Mouse (Mus musculus) midbrain, embryonic 11.5 days (tissue): ENCODE results near the gene Rabggta. TPM values are rescaled to one million over a fixed set of nuclear protein-coding genes. Genes with fewer than 3 reads are reported as not detected.

Experiments
- ATAC-seq: fragments of 200-750 bp; cut with Nextera tagmentation; 2 replicates; pipeline ENCODE4 v1.8.0; 2017; ENCODE audit warnings: moderate TSS enrichment, moderate library complexity; ENCODE audit not compliant: low FRiP score
- DNase-seq: peaks from one replicate; pipeline ENCODE4 v3.0.0; 2015; ENCODE audit warnings: low spot score; ENCODE audit errors: missing footprints
- H3K27ac ChIP-seq: fragments of 300-500 bp; sonication (generic); 2 replicates; pipeline ENCODE4 v1.5.1; 2014; ENCODE audit warnings: low read depth, low read length
- H3K27me3 ChIP-seq: fragments of 300-500 bp; sonication (generic); 2 replicates; pipeline ENCODE4 v1.6.1; 2014; ENCODE audit warnings: mild to moderate bottlenecking, low read length, moderate library complexity, mixed read lengths; ENCODE audit not compliant: control insufficient read depth, insufficient read depth
- H3K36me3 ChIP-seq: fragments of 300-500 bp; sonication (generic); 2 replicates; pipeline ENCODE4 v1.6.1; 2014; ENCODE audit warnings: mild to moderate bottlenecking, low read length, moderate library complexity, mixed read lengths; ENCODE audit not compliant: control insufficient read depth, insufficient read depth
- H3K4me1 ChIP-seq: fragments of 300-500 bp; sonication (generic); 2 replicates; pipeline ENCODE4 v1.6.1; 2014; ENCODE audit warnings: low read length; ENCODE audit not compliant: control insufficient read depth, insufficient read depth
- H3K4me2 ChIP-seq: fragments of 300-500 bp; sonication (generic); 2 replicates; pipeline ENCODE4 v1.6.1; 2014; ENCODE audit warnings: mild to moderate bottlenecking, moderate library complexity
- H3K4me3 ChIP-seq: fragments of 300-500 bp; sonication (generic); 2 replicates; pipeline ENCODE4 v1.5.1; 2014; ENCODE audit warnings: low read depth, low read length
- H3K9ac ChIP-seq: fragments of 300-500 bp; sonication (generic); 2 replicates; pipeline ENCODE4 v1.6.1; 2014; ENCODE audit warnings: low read length
- H3K9me3 ChIP-seq: fragments of 300-500 bp; sonication (generic); 2 replicates; pipeline ENCODE4 v1.6.1; 2016; ENCODE audit warnings: low read length; ENCODE audit not compliant: control insufficient read depth
- WGBS: fragments of 180-500 bp; shearing (Covaris S2); extraction: QIAGEN DNeasy Blood & Tissue Kit; methylation state at CpG from one replicate; pipeline ENCODE4 v1.1.7; 2014; 5-methylcytosine and 5-hydroxymethylcytosine counted together
- polyA plus RNA-seq: library from polyadenylated mRNA; unstranded; fragments of >200 nt; fragmentation: Nextera tagmentation; extraction: Ambion mirVana; gene quantifications from 2 replicates; pipeline ENCODE4 v1.2.1, GENCODE M21; 2014

The Rabggta gene
- polyA plus RNA-seq, 1 experiment from 2014 or later: 22.0 TPM

- H3K4me2 ChIP-seq: peak overlapping the region; percentile 8; the same call in 1 of the 2 replicates
- no peak for DNase-seq
- H3K4me1 ChIP-seq: no peaks in the 10 kb centered on the region
- no peak overlapping the region for H3K27ac ChIP-seq
- H3K4me3 ChIP-seq: no peak overlapping the region
- WGBS: 15% methylated on average over 25 of the region's 25 CpGs
- H3K27me3 ChIP-seq: no peaks in the 10 kb centered on the region; the same call in 1 of the 2 replicates
- H3K9ac ChIP-seq: no peak overlapping the region
- H3K36me3 ChIP-seq: no peaks in the 10 kb centered on the region
- no peaks in the 10 kb centered on the region for H3K9me3 ChIP-seq
- ATAC-seq: no peak
Measured at GRCm38 (mm10) chr14:55713007-55713728, 8.9 kb downstream of the Rabggta start.

- no peaks in the 10 kb centered on the region for H3K9me3 ChIP-seq
- H3K27ac ChIP-seq: no peak overlapping the region
- H3K9ac ChIP-seq: no peak overlapping the region
- no peaks in the 10 kb centered on the region for H3K36me3 ChIP-seq
- ATAC-seq (no peak), DNase-seq (no peak)
- H3K4me1 ChIP-seq: no peaks in the 10 kb centered on the region
- WGBS: 82% methylated on average over 7 of the region's 7 CpGs
- H3K27me3 ChIP-seq: no peaks in the 10 kb centered on the region; the same call in 1 of the 2 replicates
- H3K4me2 ChIP-seq: no peak overlapping the region
- H3K4me3 ChIP-seq: no peak overlapping the region
Measured at GRCm38 (mm10) chr14:55711786-55712185, 10.3 kb downstream of the Rabggta start.

GRCm38 (mm10) chr14:55709509-55709908, 12.6 kb downstream of the Rabggta start:
- H3K9me3 ChIP-seq: no peaks in the 10 kb centered on the region
- H3K36me3 ChIP-seq: no peaks in the 10 kb centered on the region
- H3K27me3 ChIP-seq: no peaks in the 10 kb centered on the region; the same call in 1 of the 2 replicates
- 85% methylated on average over 4 of the region's 4 CpGs for WGBS
- no peaks in the 10 kb centered on the region for H3K4me1 ChIP-seq
- no peak for ATAC-seq
- no peak overlapping the region for H3K4me2 ChIP-seq
- no peak for DNase-seq
- H3K4me3 ChIP-seq: no peak overlapping the region
- H3K27ac ChIP-seq: no peak overlapping the region
- no peak overlapping the region for H3K9ac ChIP-seq

GRCm38 (mm10) chr14:55707397-55707796, 14.7 kb downstream of the Rabggta start:
- ATAC-seq (no peak), DNase-seq (no peak)
- Histone ChIP-seq H3K4me2 (no peak overlapping the region), H3K4me3 (no peak overlapping the region), H3K36me3 (no peaks in the 10 kb centered on the region), H3K27ac (no peak overlapping the region), H3K9ac (no peak overlapping the region), H3K27me3 (no peaks in the 10 kb centered on the region), H3K4me1 (no peaks in the 10 kb centered on the region), H3K9me3 (no peaks in the 10 kb centered on the region)
- 82% methylated on average over 5 of the region's 5 CpGs for WGBS

GRCm38 (mm10) chr14:55706051-55706600, 15.9 kb downstream of the Rabggta start:
- no peak overlapping the region for H3K9ac ChIP-seq
- WGBS: 88% methylated on average over 8 of the region's 8 CpGs
- no peaks in the 10 kb centered on the region for H3K27me3 ChIP-seq
- H3K36me3 ChIP-seq: no peaks in the 10 kb centered on the region
- ATAC-seq (no peak), DNase-seq (no peak)
- no peak overlapping the region for H3K4me3 ChIP-seq
- no peaks in the 10 kb centered on the region for H3K9me3 ChIP-seq
- H3K4me2 ChIP-seq: no peak overlapping the region
- H3K27ac ChIP-seq: no peak overlapping the region
- no peaks in the 10 kb centered on the region for H3K4me1 ChIP-seq

GRCm38 (mm10) chr14:55702761-55703160, 19.3 kb downstream of the Rabggta start:
- H3K27ac ChIP-seq: no peak overlapping the region
- no peak overlapping the region for H3K9ac ChIP-seq
- DNase-seq: no peak
- H3K27me3 ChIP-seq: no peaks in the 10 kb centered on the region
- H3K36me3 ChIP-seq: no peaks in the 10 kb centered on the region
- no peaks in the 10 kb centered on the region for H3K9me3 ChIP-seq
- no peak for ATAC-seq
- no peak overlapping the region for H3K4me2 ChIP-seq
- 80% methylated on average over 6 of the region's 6 CpGs for WGBS
- no peak overlapping the region for H3K4me3 ChIP-seq
- H3K4me1 ChIP-seq: no peaks in the 10 kb centered on the region

GRCm38 (mm10) chr14:55701131-55701530, 20.9 kb downstream of the Rabggta start:
- Histone ChIP-seq H3K4me1 (no peaks in the 10 kb centered on the region), H3K36me3 (no peaks in the 10 kb centered on the region), H3K27ac (no peak overlapping the region), H3K9me3 (no peaks in the 10 kb centered on the region), H3K27me3 (no peaks in the 10 kb centered on the region), H3K4me3 (no peak overlapping the region), H3K4me2 (no peak overlapping the region), H3K9ac (no peak overlapping the region)
- DNase-seq (no peak), ATAC-seq (no peak)
- 63% methylated on average over 9 of the region's 9 CpGs for WGBS

- H3K9ac ChIP-seq: no peak overlapping the region
- H3K27ac ChIP-seq: no peak overlapping the region
- whole genome bisulfite sequencing: 83% methylated on average over 4 of the region's 4 CpGs
- H3K27me3 ChIP-seq: no peaks in the 10 kb centered on the region
- no peaks in the 10 kb centered on the region; the same call in 1 of the 2 replicates for H3K9me3 ChIP-seq
- H3K36me3 ChIP-seq: no peaks in the 10 kb centered on the region
- H3K4me1 ChIP-seq: no peaks in the 10 kb centered on the region
- DNase-seq (no peak), ATAC-seq (no peak)
- H3K4me3 ChIP-seq: no peak overlapping the region
- H3K4me2 ChIP-seq: no peak overlapping the region
Measured at GRCm38 (mm10) chr14:55697226-55697625, 24.8 kb downstream of the Rabggta start.

- Histone ChIP-seq H3K4me1 (no peaks in the 10 kb centered on the region), H3K9ac (no peak overlapping the region), H3K4me2 (no peak overlapping the region), H3K9me3 (no peaks in the 10 kb centered on the region; the same call in 1 of the 2 replicates), H3K4me3 (no peak overlapping the region), H3K27ac (no peak overlapping the region), H3K36me3 (no peaks in the 10 kb centered on the region), H3K27me3 (no peaks in the 10 kb centered on the region)
- DNase-seq: no peak
- no peak for ATAC-seq
- 82% methylated on average over 10 of the region's 10 CpGs for WGBS
Measured at GRCm38 (mm10) chr14:55689433-55689832, 32.6 kb downstream of the Rabggta start.
